Mouse (Mus musculus): ENCODE data around the gene Shroom3. TPM values are rescaled to one million over a fixed set of nuclear protein-coding genes. Genes with fewer than 3 reads are reported as not detected.

The Shroom3 gene
- polyA plus RNA-seq, 1 experiment = 4.4 TPM

DNA sequence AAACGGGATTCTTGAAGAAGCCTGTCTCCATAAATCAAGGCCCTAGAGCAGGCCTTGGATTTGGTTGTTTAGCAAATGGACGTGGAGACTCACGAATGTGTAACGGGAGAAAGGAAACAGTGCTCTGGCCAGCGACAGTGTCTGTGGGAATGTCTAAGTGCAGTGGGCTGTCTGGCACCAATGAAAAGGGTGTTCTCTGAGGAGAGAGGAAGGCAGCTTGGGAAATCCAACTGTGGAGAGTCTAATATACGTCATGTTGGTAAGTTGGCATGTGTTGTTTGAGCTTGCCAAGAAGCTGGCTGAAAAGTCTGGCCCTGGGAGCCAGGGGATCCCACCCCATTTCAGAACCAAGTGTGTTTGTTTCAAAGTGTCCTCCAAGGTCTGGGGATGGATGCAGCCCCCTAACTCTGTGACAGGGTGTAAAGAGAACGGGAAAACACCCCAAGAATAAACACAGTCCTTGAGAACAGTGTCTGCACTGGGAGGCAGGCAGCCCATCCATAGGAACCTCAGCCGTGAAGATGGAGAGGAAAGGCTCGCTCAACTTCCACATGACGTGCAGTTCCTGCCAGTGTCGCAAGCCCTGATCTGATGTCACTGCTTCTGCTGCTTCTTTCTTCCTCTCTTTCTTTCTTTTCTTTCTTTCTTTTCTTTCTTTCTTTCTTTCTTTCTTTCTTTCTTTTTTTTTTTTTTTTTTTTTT is 134.0 kb downstream of the Shroom3 start:
- WGBS = 52% methylated on average over 11 of the region's 11 CpGs
- no peaks in the 10 kb centered on the region; the same call in none of the 2 replicates for H3K4me1 ChIP-seq (ENCODE audit: control insufficient read depth, insufficient read depth, low read length)
- no peak for DNase-seq
- TF ChIP-seq CTCF (IDR thresholded peaks at IDR 0.05; ENCODE audit: borderline replicate concordance, insufficient read depth, low read depth, low read length) (no peak), POLR2A (IDR thresholded peaks at IDR 0.05; ENCODE audit: borderline replicate concordance, insufficient read depth, low read length) (no peak)
- no peak overlapping the region for H3K27ac ChIP-seq (ENCODE audit: insufficient read depth, low read length)
- no peak overlapping the region for H3K4me3 ChIP-seq (replicated peaks; ENCODE audit: insufficient read depth, low read depth, low read length)
- H3K27me3 ChIP-seq (ENCODE audit: control insufficient read depth, insufficient read depth, low read length) = no peaks in the 10 kb centered on the region

DNA sequence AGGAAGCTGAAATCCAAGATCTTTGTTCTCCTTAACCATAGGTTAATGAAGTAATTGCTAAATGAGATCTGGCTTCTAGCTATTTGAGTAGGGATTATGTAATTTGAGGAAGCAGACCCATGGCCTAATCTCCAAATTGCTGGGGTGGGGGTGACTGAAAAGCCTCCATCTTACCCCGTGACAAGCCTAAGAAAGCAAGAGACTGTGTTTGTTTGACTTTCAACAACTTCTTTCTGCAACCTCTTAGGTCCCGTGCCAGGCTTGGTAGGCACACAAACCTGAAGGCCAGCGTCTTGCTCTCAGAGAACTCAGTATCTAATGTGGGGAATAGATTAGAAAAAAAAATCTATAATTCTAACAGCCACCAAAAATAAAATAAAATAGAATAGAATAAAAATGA is 138.1 kb downstream of the Shroom3 start:
- DNase-seq = no peak
- Histone ChIP-seq H3K4me1 (ENCODE audit: control insufficient read depth, insufficient read depth, low read length) (no peaks in the 10 kb centered on the region), H3K27ac (ENCODE audit: insufficient read depth, low read length) (no peak overlapping the region), H3K27me3 (ENCODE audit: control insufficient read depth, insufficient read depth, low read length) (no peaks in the 10 kb centered on the region), H3K4me3 (replicated peaks; ENCODE audit: insufficient read depth, low read depth, low read length) (no peak overlapping the region)
- TF ChIP-seq CTCF (IDR thresholded peaks at IDR 0.05; ENCODE audit: borderline replicate concordance, insufficient read depth, low read depth, low read length) = no peak
- no peak for TF ChIP-seq POLR2A (IDR thresholded peaks at IDR 0.05; ENCODE audit: borderline replicate concordance, insufficient read depth, low read length)
- WGBS = 92% methylated on average over 3 of the region's 3 CpGs

DNA sequence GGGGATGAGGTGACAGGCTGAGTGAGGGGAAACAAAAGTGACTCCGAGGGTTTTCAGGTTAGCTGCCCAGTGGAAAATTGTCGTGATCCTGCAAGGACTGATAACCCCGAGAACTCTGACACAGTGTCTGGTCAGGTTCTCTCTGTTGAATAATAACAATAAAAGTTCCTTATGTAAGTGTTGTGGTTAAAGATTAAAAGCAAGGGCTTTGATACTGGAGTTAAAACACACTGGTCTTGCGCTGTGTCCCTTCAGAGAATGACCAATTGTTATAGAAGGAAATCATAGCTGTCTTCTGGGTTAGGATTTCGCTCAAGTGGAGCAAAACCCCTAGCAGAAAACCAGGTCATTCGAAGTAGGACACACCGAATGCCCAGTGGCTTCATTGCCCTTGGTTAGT is 140.3 kb downstream of the Shroom3 start:
- TF ChIP-seq POLR2A (IDR thresholded peaks at IDR 0.05; ENCODE audit: borderline replicate concordance, insufficient read depth, low read length) = no peak
- no peak for TF ChIP-seq CTCF (IDR thresholded peaks at IDR 0.05; ENCODE audit: borderline replicate concordance, insufficient read depth, low read depth, low read length)
- H3K27ac ChIP-seq (ENCODE audit: insufficient read depth, low read length) = no peak overlapping the region
- no peak for DNase-seq
- WGBS = 87% methylated on average over 7 of the region's 7 CpGs
- no peak overlapping the region for H3K4me3 ChIP-seq (replicated peaks; ENCODE audit: insufficient read depth, low read depth, low read length)
- H3K27me3 ChIP-seq (ENCODE audit: control insufficient read depth, insufficient read depth, low read length) = no peaks in the 10 kb centered on the region
- H3K4me1 ChIP-seq (ENCODE audit: control insufficient read depth, insufficient read depth, low read length) = no peaks in the 10 kb centered on the region

DNA sequence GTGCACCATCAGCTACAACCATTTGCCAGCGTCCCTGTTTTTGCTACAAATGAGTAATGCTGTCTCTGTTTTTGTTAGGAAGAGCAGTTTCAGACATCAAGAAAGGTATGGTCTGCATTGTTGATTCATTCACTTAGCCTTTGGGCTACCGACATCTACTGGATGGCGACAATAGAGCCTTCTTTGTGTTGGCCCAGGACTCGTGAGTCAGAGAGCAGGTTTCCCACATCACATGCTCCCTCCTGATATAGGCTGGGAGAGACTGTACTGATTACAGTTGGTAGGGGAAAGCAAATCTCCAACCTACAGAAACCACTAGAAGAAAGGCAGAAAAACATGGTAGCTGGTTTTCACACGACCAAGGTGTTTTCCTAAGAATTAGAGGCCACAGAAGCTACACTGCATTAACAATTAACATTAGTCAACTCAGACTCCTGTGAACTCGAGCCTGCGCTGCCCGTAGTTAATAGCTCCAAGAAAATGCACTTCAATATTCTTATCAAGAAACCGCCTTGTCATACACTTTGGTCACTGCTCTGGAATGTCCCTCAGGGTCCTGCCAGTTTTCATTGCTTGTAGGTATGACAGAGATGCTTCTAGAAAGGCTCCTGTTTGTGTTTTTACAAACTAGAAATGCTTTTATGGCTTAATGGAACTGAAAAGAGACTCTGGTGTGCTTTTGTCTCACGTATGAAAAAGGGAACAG is 141.2 kb downstream of the Shroom3 start:
- DNase-seq = no peak
- WGBS = 84% methylated on average over 10 of the region's 10 CpGs
- no peak overlapping the region for H3K4me3 ChIP-seq (replicated peaks; ENCODE audit: insufficient read depth, low read depth, low read length)
- H3K27me3 ChIP-seq (ENCODE audit: control insufficient read depth, insufficient read depth, low read length) = no peaks in the 10 kb centered on the region
- no peak for TF ChIP-seq POLR2A (IDR thresholded peaks at IDR 0.05; ENCODE audit: borderline replicate concordance, insufficient read depth, low read length)
- TF ChIP-seq CTCF (IDR thresholded peaks at IDR 0.05; ENCODE audit: borderline replicate concordance, insufficient read depth, low read depth, low read length) = no peak
- no peak overlapping the region for H3K27ac ChIP-seq (ENCODE audit: insufficient read depth, low read length)
- H3K4me1 ChIP-seq (ENCODE audit: control insufficient read depth, insufficient read depth, low read length) = no peaks in the 10 kb centered on the region

DNA sequence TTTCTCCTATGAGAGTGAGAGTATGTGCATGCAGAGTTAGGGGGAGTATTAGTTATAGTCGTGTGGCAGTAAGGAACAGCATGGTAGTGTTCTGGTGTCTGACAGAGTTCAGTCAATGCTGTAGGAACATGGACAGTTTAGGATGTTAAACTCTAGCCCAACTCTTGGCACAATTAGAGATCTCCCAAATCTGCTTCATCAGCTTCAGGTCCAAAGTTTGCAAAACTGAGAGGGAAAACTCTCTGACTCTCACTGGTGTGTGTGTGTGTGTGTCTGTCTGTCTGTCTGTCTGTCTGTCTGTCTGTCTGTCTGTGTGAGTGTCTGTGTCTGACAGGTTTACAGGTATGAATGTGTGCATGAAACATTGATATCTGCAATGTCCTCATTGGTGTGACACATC is 147.2 kb downstream of the Shroom3 start:
- no peak for DNase-seq
- WGBS = 43% methylated on average over 1 of the region's 1 CpGs
- H3K4me1 ChIP-seq (ENCODE audit: control insufficient read depth, insufficient read depth, low read length) = no peaks in the 10 kb centered on the region
- H3K4me3 ChIP-seq (replicated peaks; ENCODE audit: insufficient read depth, low read depth, low read length) = no peak overlapping the region
- no peak overlapping the region for H3K27ac ChIP-seq (ENCODE audit: insufficient read depth, low read length)
- no peak for TF ChIP-seq POLR2A (IDR thresholded peaks at IDR 0.05; ENCODE audit: borderline replicate concordance, insufficient read depth, low read length)
- no peak for TF ChIP-seq CTCF (IDR thresholded peaks at IDR 0.05; ENCODE audit: borderline replicate concordance, insufficient read depth, low read depth, low read length)
- H3K27me3 ChIP-seq (ENCODE audit: control insufficient read depth, insufficient read depth, low read length) = no peaks in the 10 kb centered on the region

DNA sequence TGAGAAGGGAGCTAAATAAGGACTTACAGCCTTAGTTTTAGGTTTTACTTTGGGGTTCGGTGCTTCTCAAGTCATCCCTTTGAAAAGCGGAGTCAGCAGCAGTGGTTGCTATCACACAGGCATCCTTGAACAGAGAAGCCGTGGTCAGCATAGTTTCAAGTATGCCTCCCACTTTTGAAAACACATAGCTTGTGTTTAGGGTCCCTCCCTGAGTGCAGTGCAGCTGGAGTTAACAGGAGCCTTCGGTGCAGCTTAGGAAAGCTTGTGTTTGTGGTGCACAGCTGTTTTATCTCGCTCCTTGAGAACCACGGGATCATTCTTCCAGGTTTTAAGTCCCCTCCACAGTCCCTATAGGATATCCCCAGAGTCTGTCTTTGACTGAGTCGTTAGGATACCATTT is 151.3 kb downstream of the Shroom3 start:
- Histone ChIP-seq H3K4me1 (ENCODE audit: control insufficient read depth, insufficient read depth, low read length) (no peaks in the 10 kb centered on the region), H3K27me3 (ENCODE audit: control insufficient read depth, insufficient read depth, low read length) (no peaks in the 10 kb centered on the region), H3K4me3 (replicated peaks; ENCODE audit: insufficient read depth, low read depth, low read length) (no peak overlapping the region), H3K27ac (ENCODE audit: insufficient read depth, low read length) (no peak overlapping the region)
- WGBS = 73% methylated on average over 7 of the region's 7 CpGs
- TF ChIP-seq CTCF (IDR thresholded peaks at IDR 0.05; ENCODE audit: borderline replicate concordance, insufficient read depth, low read depth, low read length) (no peak), POLR2A (IDR thresholded peaks at IDR 0.05; ENCODE audit: borderline replicate concordance, insufficient read depth, low read length) (no peak)
- no peak for DNase-seq

DNA sequence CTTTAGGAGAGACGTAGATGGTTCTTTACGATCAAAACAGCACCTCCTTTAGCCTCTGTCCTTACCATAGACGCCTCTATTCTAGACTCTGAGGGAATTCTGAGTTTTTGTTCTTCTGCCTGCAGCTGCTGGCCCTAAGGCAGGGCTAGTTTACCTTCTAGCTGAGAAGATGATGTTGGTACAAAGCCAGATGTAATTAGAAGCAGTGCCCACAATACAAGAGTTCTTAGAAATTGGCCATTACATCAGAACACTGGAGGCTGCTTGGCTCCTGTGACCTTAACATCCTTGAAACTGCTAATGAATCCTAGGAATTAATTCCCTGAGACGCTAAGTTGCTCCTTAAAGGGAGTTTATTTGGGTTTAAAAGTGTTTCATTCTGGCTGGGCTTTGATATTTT is 154.1 kb downstream of the Shroom3 start:
- no peak for DNase-seq
- WGBS = 80% methylated on average over 4 of the region's 4 CpGs
- no peaks in the 10 kb centered on the region for H3K4me1 ChIP-seq (ENCODE audit: control insufficient read depth, insufficient read depth, low read length)
- H3K27ac ChIP-seq (ENCODE audit: insufficient read depth, low read length) = no peak overlapping the region
- H3K27me3 ChIP-seq (ENCODE audit: control insufficient read depth, insufficient read depth, low read length) = no peaks in the 10 kb centered on the region
- no peak overlapping the region for H3K4me3 ChIP-seq (replicated peaks; ENCODE audit: insufficient read depth, low read depth, low read length)
- TF ChIP-seq CTCF (IDR thresholded peaks at IDR 0.05; ENCODE audit: borderline replicate concordance, insufficient read depth, low read depth, low read length) (no peak), POLR2A (IDR thresholded peaks at IDR 0.05; ENCODE audit: borderline replicate concordance, insufficient read depth, low read length) (no peak)

DNA sequence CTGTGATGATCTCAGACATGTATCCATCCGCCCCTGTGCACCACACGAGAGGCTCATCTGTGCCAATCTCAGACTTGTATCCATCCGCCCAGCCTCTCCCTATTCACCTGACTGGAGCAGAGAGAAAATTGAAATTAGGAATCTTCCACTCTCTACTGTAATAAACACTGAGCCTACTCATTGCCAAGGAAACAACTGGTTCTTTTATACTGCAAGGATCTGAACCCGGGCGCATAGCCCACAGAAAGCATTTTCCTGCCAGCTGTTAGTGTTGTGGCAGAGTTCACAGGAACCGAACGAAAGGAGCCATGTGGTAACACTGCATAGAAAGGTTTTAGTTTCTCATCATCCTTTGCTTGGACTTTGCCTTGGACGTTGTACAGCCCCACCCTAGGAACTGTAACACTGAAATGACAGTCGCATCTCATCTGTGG is 155.1 kb downstream of the Shroom3 start:
- H3K4me3 ChIP-seq (replicated peaks; ENCODE audit: insufficient read depth, low read depth, low read length) = no peak overlapping the region
- no peaks in the 10 kb centered on the region for H3K27me3 ChIP-seq (ENCODE audit: control insufficient read depth, insufficient read depth, low read length)
- no peak for TF ChIP-seq POLR2A (IDR thresholded peaks at IDR 0.05; ENCODE audit: borderline replicate concordance, insufficient read depth, low read length)
- TF ChIP-seq CTCF (IDR thresholded peaks at IDR 0.05; ENCODE audit: borderline replicate concordance, insufficient read depth, low read depth, low read length) = no peak
- no peak overlapping the region for H3K27ac ChIP-seq (ENCODE audit: insufficient read depth, low read length)
- 60% methylated on average over 9 of the region's 9 CpGs for WGBS
- no peak for DNase-seq
- no peaks in the 10 kb centered on the region for H3K4me1 ChIP-seq (ENCODE audit: control insufficient read depth, insufficient read depth, low read length)

All from cerebellum, adult 2 months (tissue).